Mouse (Mus musculus) heart, postnatal 0 days (tissue): ENCODE measurements at regions not wholly inside any gene's neighbourhood (a gene's known extent, or its start where the extent isn't known, plus 50 kb on each side); places are given as distances from the start of the nearest gene placed in this dataset.

Source experiments
- CTCF ChIP-seq: IDR thresholded peaks from 2 replicates; pipeline ENCODE4 v1.5.1; 2016; ENCODE audit warnings: antibody characterized with exemption, control low read depth, low read depth
- EP300 ChIP-seq: IDR thresholded peaks from 2 replicates; pipeline ENCODE4 v1.6.1; 2016; ENCODE audit warnings: antibody characterized with exemption, low read depth

GRCm38 (mm10) chr1:163563064-163563463 is 159.6 kb upstream of the Gorab start:
- TF ChIP-seq CTCF (no peak), EP300 (no peak)
